Mouse (Mus musculus) Patski (cell line): ENCODE measurements around the gene Lamtor2. TPM values are rescaled to one million over a fixed set of nuclear protein-coding genes. Genes with fewer than 3 reads are reported as not detected.

ENCODE experiments used
- ATAC-seq: fragments of 100-300 bp; one replicate; pipeline ENCODE4 v1.8.0; 2021
- CTCF ChIA-PET: fragments of 350-600 bp; sonication (Branson Sonifier 250); formaldehyde crosslinking; loops from one replicate; lab custom pipeline; 2022; ENCODE audit warnings: inconsistent platforms; lab: Charles Lee
- POLR2A ChIA-PET: fragments of 350-600 bp; sonication (Branson Sonifier 250); formaldehyde crosslinking; loops from one replicate; lab custom pipeline; 2022; ENCODE audit warnings: antibody characterized with exemption, inconsistent platforms; lab: Charles Lee
- DNase-seq: peaks from one replicate; pipeline ENCODE4 v3.0.0-alpha.2; 2011; ENCODE audit warnings: low read depth, low spot score
- H3K27me3 ChIP-seq: fragments of 371-371 bp; one replicate; pipeline ENCODE4 v1.5.1; 2021
- CTCF ChIP-seq: fragments of 100-300 bp; IDR thresholded peaks from one replicate; pipeline ENCODE4 v1.5.1; 2021
- in situ Hi-C: fragments of 300-500 bp; cut with MboI; formaldehyde crosslinking; loops from 3 replicates; pipeline ENCODE4 v1.11.1; 2018; ENCODE audit warnings: low pct_unique_long_range_greater_than_20kb, mixed read lengths
- polyA plus RNA-seq: library from polyadenylated mRNA; unstranded; gene quantifications from one replicate; pipeline ENCODE4 v1.2.3, GENCODE M21; 2021

The Lamtor2 gene
- polyA plus RNA-seq, 1 experiment from 2014 or later, result 264 TPM

- no peak for ATAC-seq
Observed at GRCm38 (mm10) chr3:88546674-88547418, 6.0 kb downstream of the Lamtor2 start.

GRCm38 (mm10) chr3:88544955-88545591 lies 7.8 kb downstream of the Lamtor2 start:
- H3K27me3 ChIP-seq, result no peaks in the 10 kb centered on the region
- ATAC-seq, result no peak
- ChIA-PET POLR2A (interaction anchor here (0.5 to 2.1 kb wide), 2 partner anchors 12 to 135 kb away, joined by 3 to 7 read pairs; partner anchors contain the start of gene Pmf1), CTCF (interaction anchor here (1.1 to 2.7 kb wide), 14 partner anchors 10 to 87 kb away, joined by 3 to 19 read pairs (median 6); partner anchors contain the start of gene Arhgef2)
- no peak for TF ChIP-seq CTCF
- in situ Hi-C loops, result loop anchor here (10.0 kb wide), 1 partner anchor 60 kb away; the partner anchor contains the start of gene Arhgef2
- DNase-seq, result no peak

More at GRCm38 (mm10) chr3:88546674-88547418, 6.0 kb downstream of the Lamtor2 start:
- in situ Hi-C loops, result loop anchor here (10.0 kb wide), 1 partner anchor 58 kb away; the partner anchor contains the start of gene Arhgef2
- H3K27me3 ChIP-seq, result no peaks in the 10 kb centered on the region
- ChIA-PET POLR2A (no interaction called here), CTCF (interaction anchor here (0.7 to 1.0 kb wide), 2 partner anchors 45 to 57 kb away, joined by 3 to 4 read pairs; no protein-coding TSS in a partner anchor)
- no peak for TF ChIP-seq CTCF
- no peak for DNase-seq

DNA sequence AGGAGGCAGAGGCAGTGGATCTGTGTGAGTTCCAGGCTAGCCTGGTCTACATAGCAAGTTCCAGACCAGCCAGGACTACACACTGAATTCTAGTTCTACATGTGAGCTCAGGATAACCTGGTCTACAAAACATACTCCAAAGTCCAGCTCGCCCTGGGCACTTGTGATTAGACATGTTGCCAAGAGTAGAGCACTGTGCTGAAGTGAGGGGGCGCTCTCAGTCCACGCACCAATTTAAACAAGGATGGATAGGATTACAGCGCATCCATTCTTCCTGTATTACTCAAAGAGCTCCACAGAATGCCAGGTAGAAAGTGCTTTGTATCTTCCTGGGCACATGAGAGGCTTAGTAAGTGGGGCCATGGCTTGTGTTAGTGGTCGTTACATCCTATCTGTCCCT lies 8.4 kb downstream of the Lamtor2 start:
- no peaks in the 10 kb centered on the region for H3K27me3 ChIP-seq
- CTCF ChIA-PET, result interaction anchor here (0.7 to 2.7 kb wide), 16 partner anchors 10 to 111 kb away, joined by 3 to 19 read pairs (median 6); partner anchors contain the start of gene Arhgef2
- peak; percentile 52 for ATAC-seq
- in situ Hi-C loops, result loop anchor here (10.0 kb wide), 1 partner anchor 60 kb away; the partner anchor contains the start of gene Arhgef2
- no peak for TF ChIP-seq CTCF
- no peak for DNase-seq
- POLR2A ChIA-PET, result interaction anchor here (0.5 to 2.1 kb wide), 2 partner anchors 11 to 135 kb away, joined by 3 to 7 read pairs; partner anchors contain the start of gene Pmf1

- ATAC-seq (no peak), DNase-seq (no peak)
- CTCF ChIA-PET, result interaction anchor here (0.7 to 2.7 kb wide), 17 partner anchors 9 to 111 kb away, joined by 3 to 19 read pairs (median 5); partner anchors contain the start of gene Arhgef2
- TF ChIP-seq CTCF, result no peak
- in situ Hi-C loops, result loop anchor here (10.0 kb wide), 1 partner anchor 61 kb away; the partner anchor contains the start of gene Arhgef2
- no peaks in the 10 kb centered on the region for H3K27me3 ChIP-seq
- POLR2A ChIA-PET, result interaction anchor here (1.1 to 2.1 kb wide), 3 partner anchors 9 to 12 kb away, joined by 3 to 7 read pairs (median 3); partner anchors contain the start of genes Lamtor2 and Mex3a
Observed at GRCm38 (mm10) chr3:88543651-88544410, 9.0 kb downstream of the Lamtor2 start.

DNA sequence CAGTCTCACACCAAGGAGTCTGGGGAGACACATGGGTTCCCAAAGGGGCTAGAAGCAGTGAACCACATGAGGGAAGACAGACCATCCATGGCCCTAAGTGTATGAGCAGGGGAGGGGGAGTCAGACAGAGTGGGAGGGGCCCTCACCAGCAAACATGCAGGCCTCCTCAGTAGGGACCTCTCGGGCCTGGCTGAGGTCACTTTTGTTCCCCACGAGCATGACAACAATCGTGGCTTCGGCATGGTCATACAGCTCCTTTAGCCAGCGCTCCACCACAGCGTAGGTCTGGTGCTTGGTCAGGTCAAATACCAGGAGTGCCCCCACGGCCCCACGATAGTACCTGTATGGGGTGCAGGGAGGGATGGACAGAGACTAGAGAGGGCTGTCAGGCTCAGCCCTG lies 9.7 kb downstream of the Lamtor2 start:
- in situ Hi-C loops, result loop anchor here (10.0 kb wide), 1 partner anchor 62 kb away; the partner anchor contains the start of gene Arhgef2
- no peaks in the 10 kb centered on the region for H3K27me3 ChIP-seq
- ATAC-seq (no peak), DNase-seq (no peak)
- ChIA-PET POLR2A (interaction anchor here (1.1 to 2.1 kb wide), 3 partner anchors 9 to 11 kb away, joined by 3 to 7 read pairs (median 3); partner anchors contain the start of genes Lamtor2 and Mex3a), CTCF (interaction anchor here (1.0 to 2.7 kb wide), 3 partner anchors 8 to 60 kb away, joined by 4 to 16 read pairs (median 5); no protein-coding TSS in a partner anchor)
- TF ChIP-seq CTCF, result no peak

DNA sequence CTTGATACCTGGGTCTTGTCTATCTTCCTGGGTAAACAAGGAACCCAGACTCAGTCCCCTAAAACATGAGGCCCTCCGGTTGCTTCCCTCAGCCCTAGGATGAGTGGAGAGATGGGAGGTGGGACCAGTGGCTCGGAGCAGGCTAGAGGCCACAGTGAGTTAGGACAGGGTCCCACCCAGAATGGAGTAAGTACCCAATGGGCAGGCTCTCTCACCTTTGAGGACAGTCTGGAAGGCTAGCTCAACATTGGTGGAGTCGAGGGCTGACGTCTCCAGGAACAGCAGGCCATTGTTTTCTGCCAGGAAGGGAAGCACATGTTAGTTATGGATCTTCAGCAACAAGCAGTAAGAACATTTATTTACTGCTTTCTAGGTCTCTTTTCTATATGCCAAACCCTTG lies 10.4 kb downstream of the Lamtor2 start:
- ATAC-seq, result no peak
- TF ChIP-seq CTCF, result no peak
- no peak for DNase-seq
- ChIA-PET POLR2A (interaction anchor here (1.1 to 1.2 kb wide), 3 partner anchors 9 to 11 kb away, joined by 3 to 4 read pairs (median 3); partner anchors contain the start of genes Lamtor2 and Mex3a), CTCF (interaction anchor here (1.0 to 1.6 kb wide), 4 partner anchors 12 to 61 kb away, joined by 3 to 5 read pairs (median 4); no protein-coding TSS in a partner anchor)
- in situ Hi-C loops, result loop anchor here (10.0 kb wide), 1 partner anchor 62 kb away; the partner anchor contains the start of gene Arhgef2
- H3K27me3 ChIP-seq, result no peaks in the 10 kb centered on the region

DNA sequence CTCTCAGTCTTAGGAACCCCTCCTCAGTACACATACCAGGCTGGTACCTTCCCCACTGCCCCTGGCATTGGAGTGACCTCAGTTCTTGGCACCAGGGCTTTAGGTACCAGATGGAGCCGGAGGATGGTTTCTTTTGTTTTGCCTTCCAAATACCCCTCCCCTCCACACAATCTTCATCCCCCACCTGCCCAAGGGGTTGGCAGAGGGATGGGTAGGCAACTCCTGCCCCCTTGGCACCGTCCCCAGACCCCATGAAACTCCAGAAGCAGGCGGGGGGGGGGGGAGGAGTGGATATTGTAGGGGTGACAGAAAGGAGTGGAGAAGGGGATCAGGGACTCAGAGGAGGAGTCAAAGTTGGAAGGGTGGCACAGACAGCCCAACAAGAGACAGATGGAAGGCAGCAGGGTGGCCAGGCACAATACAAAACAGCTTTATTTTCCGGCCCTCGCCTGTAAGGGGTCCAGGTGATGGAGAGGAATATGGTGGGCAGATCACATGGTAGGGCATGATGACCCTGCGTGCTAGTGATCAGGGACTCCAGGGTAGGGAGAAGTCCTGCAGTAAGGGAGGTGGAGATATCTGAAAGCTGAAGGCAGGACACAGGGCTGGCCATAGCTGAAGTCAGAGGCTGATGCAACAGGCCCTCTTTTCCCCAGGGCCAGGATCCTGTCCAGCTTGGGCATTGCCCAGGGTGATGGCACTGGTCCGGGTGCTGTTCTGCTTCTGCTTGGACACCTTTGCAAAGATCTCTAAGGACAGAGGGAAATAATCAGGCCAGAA lies 11.1 kb downstream of the Lamtor2 start:
- in situ Hi-C loops, result loop anchor here (10.0 kb wide), 1 partner anchor 63 kb away; the partner anchor contains the start of gene Arhgef2
- TF ChIP-seq CTCF, result no peak
- H3K27me3 ChIP-seq, result no peaks in the 10 kb centered on the region
- POLR2A ChIA-PET, result interaction anchor here (1.2 kb wide), 1 partner anchor 8 kb away, joined by 4 read pairs; no protein-coding TSS in a partner anchor
- CTCF ChIA-PET, result interaction anchor here (1.0 to 1.4 kb wide), 2 partner anchors 12 to 51 kb away, joined by 3 to 4 read pairs; no protein-coding TSS in a partner anchor
- ATAC-seq, result no peak
- no peak for DNase-seq

DNA sequence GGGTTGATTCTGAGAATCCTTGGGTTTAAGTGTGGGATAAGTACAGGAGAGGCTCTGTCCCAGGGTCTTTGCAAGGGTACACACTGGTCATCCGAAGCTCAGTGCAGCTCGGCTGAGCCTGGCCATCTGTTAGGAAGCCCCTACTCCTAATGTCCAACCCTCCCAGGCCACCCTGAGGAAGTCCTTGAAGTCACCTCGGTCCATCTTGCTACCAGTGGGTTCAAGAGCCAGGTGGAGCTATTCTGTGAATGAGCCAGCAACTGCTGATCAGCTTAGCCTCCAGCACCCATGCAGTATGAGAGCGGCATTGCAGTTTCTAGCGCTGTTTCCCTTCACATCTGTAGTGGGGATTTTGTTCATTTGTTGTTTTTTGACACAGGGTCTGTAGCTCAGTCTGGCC lies 12.8 kb downstream of the Lamtor2 start:
- DNase-seq (no peak), ATAC-seq (no peak)
- in situ Hi-C loops, result loop anchor here (10.0 kb wide), 1 partner anchor 65 kb away; the partner anchor contains the start of gene Arhgef2
- H3K27me3 ChIP-seq, result no peaks in the 10 kb centered on the region
- ChIA-PET CTCF (interaction anchor here (1.0 to 1.3 kb wide), 3 partner anchors 14 to 67 kb away, joined by 3 to 4 read pairs (median 4); no protein-coding TSS in a partner anchor), POLR2A (interaction anchor here (0.9 to 1.8 kb wide), 2 partner anchors 9 to 66 kb away, joined by 3 to 6 read pairs; partner anchors contain the start of gene Mex3a)
- no peak for TF ChIP-seq CTCF
